Mouse (Mus musculus) liver, embryonic 14.5 days (tissue): Measurements from ENCODE around the gene Smc3. TPM values are rescaled to one million over a fixed set of nuclear protein-coding genes. Genes with fewer than 3 reads are reported as not detected.

ENCODE experiments used
- ATAC-seq: fragments of 200-750 bp; cut with Nextera tagmentation; 2 replicates; pipeline ENCODE4 v1.8.0; 2017; ENCODE audit warnings: moderate number of reproducible peaks, mild to moderate bottlenecking, moderate library complexity; ENCODE audit not compliant: insufficient read depth
- DNase-seq, 3 experiments: peaks; one replicate each; pipeline ENCODE4 v3.0.0-alpha.2; 2012 to 2013; ENCODE audit warnings: low read depth in 3 of 3, low spot score in 3 of 3
- H3K27ac ChIP-seq: fragments of 300-500 bp; sonication (generic); 2 replicates; pipeline ENCODE4 v1.5.1; 2014; ENCODE audit warnings: moderate library complexity, mild to moderate bottlenecking, control low read depth, inconsistent platforms
- H3K27me3 ChIP-seq: fragments of 300-500 bp; sonication (generic); 2 replicates; pipeline ENCODE4 v1.6.1; 2014; ENCODE audit warnings: mild to moderate bottlenecking, low read length, moderate library complexity; ENCODE audit not compliant: control insufficient read depth, insufficient read depth
- H3K36me3 ChIP-seq: fragments of 300-500 bp; sonication (generic); replicated peaks from 2 replicates; pipeline ENCODE4 v1.6.1; 2014; ENCODE audit warnings: low read depth; ENCODE audit not compliant: control insufficient read depth, insufficient read depth
- H3K4me1 ChIP-seq, 2 experiments: fragments of 200-500 bp in 1 of 2; fragments of 300-500 bp in 1 of 2; sonication (generic) in 1 of 2; replicated peaks; 2 replicates each; pipeline ENCODE4 v1.6.1; 2012 to 2014; ENCODE audit warnings: antibody characterized with exemption in 1 of 2, inconsistent platforms in 1 of 2, low read length in 1 of 2; ENCODE audit not compliant: control insufficient read depth in 2 of 2, insufficient read depth in 2 of 2
- H3K4me2 ChIP-seq: fragments of 300-500 bp; sonication (generic); 2 replicates; pipeline ENCODE4 v1.6.1; 2014; ENCODE audit warnings: low read depth, mild to moderate bottlenecking, control low read depth, moderate library complexity
- H3K4me3 ChIP-seq, 2 experiments: fragments of 200-500 bp in 1 of 2; fragments of 300-500 bp in 1 of 2; sonication (generic) in 1 of 2; 2 replicates each; pipeline ENCODE4 v1.5.1; 2012 to 2014; ENCODE audit warnings: low read depth in 2 of 2, low read length in 2 of 2, mild to moderate bottlenecking in 2 of 2, control low read depth in 1 of 2, inconsistent platforms in 1 of 2, moderate library complexity in 1 of 2; ENCODE audit not compliant: insufficient read depth in 1 of 2
- H3K9ac ChIP-seq: fragments of 300-500 bp; sonication (generic); replicated peaks from 2 replicates; pipeline ENCODE4 v1.6.1; 2014; ENCODE audit warnings: mild to moderate bottlenecking, control low read depth, moderate library complexity
- H3K9me3 ChIP-seq: fragments of 300-500 bp; sonication (generic); 2 replicates; pipeline ENCODE4 v1.6.1; 2016; ENCODE audit warnings: low read length, mixed read lengths; ENCODE audit not compliant: control insufficient read depth
- CTCF ChIP-seq: IDR thresholded peaks from 2 replicates; pipeline ENCODE4 v1.5.1; 2016; ENCODE audit warnings: antibody characterized with exemption, low read depth, control low read depth
- EP300 ChIP-seq: IDR thresholded peaks from 2 replicates; pipeline ENCODE4 v1.6.1; 2016; ENCODE audit warnings: antibody characterized with exemption, low read depth
- WGBS: fragments of 180-500 bp; shearing (Covaris S2); extraction: QIAGEN DNeasy Blood & Tissue Kit; methylation state at CpG from one replicate; pipeline ENCODE4 v1.1.7; 2014; ENCODE audit not compliant: insufficient replicate concordance; 5-methylcytosine and 5-hydroxymethylcytosine counted together
- polyA plus RNA-seq, 2 experiments: library from polyadenylated mRNA; depleted of rRNA in 1 of 2; stranded (reverse) in 1 of 2; unstranded in 1 of 2; fragments of >200 nt; fragmentation: Nextera tagmentation in 1 of 2; extraction: Ambion mirVana in 1 of 2; gene quantifications; 2 replicates each; pipeline versions ENCODE4 v1.2.1 to v1.2.3; 2012 to 2014

Smc3 gene
- polyA plus RNA-seq, 2 experiments, result 25.2 to 30.3 TPM

- Histone ChIP-seq H3K4me2 (no peak overlapping the region), H3K9me3 (no peaks in the 10 kb centered on the region), H3K27ac (no peak overlapping the region), H3K27me3 (no peaks in the 10 kb centered on the region), H3K9ac (no peak overlapping the region), H3K4me3 (no peak overlapping the region), H3K36me3 (peaks cover 35% of the 10 kb centered on the region), H3K4me1 (peaks cover 0 to 7% of the 10 kb centered on the region in 2 experiments; a peak in 2 of 4 replicates)
- ATAC-seq (peak; percentile 22; the same call in 1 of the 2 replicates), DNase-seq (peak; percentile 32 to 38 (median 36))
- TF ChIP-seq CTCF (peak; percentile 91), EP300 (no peak)
- WGBS, result 41% methylated on average over 10 of the region's 10 CpGs
Measured at GRCm38 (mm10) chr19:53648802-53649236, 48.6 kb downstream of the Smc3 start.

- DNase-seq, result no peak
- Histone ChIP-seq H3K9me3 (no peaks in the 10 kb centered on the region), H3K27ac (no peak overlapping the region), H3K4me3 (no peak overlapping the region), H3K9ac (no peak overlapping the region), H3K4me2 (no peak overlapping the region), H3K36me3 (peaks cover 31% of the 10 kb centered on the region), H3K27me3 (no peaks in the 10 kb centered on the region), H3K4me1 (peaks cover 0 to 7% of the 10 kb centered on the region in 2 experiments; a peak in 2 of 4 replicates)
- 82% methylated on average over 6 of the region's 6 CpGs for WGBS
- TF ChIP-seq EP300 (no peak), CTCF (0 out of 2 replicates have a peak, but pooled peaks have one; percentile 3)
- ATAC-seq, result no peak
Measured at GRCm38 (mm10) chr19:53649361-53649760, 49.2 kb downstream of the Smc3 start.

- peak in 2 of 3 experiments; percentile 9 to 22 for DNase-seq
- Histone ChIP-seq H3K9ac (no peak overlapping the region), H3K4me1 (peaks cover 0 to 7% of the 10 kb centered on the region in 2 experiments; a peak in 2 of 4 replicates), H3K36me3 (peaks cover 28% of the 10 kb centered on the region), H3K27ac (no peak overlapping the region), H3K9me3 (no peaks in the 10 kb centered on the region), H3K4me2 (no peak overlapping the region), H3K27me3 (no peaks in the 10 kb centered on the region), H3K4me3 (no peak overlapping the region)
- no peak for ATAC-seq
- no peak for TF ChIP-seq EP300
- TF ChIP-seq CTCF, result no peak
- 83% methylated on average over 5 of the region's 5 CpGs for WGBS
Measured at GRCm38 (mm10) chr19:53649802-53650201, 49.6 kb downstream of the Smc3 start.

- DNase-seq (no peak), ATAC-seq (no peak)
- H3K9me3 ChIP-seq, result no peaks in the 10 kb centered on the region
- peaks cover 19% of the 10 kb centered on the region for H3K36me3 ChIP-seq
- no peak overlapping the region for H3K4me2 ChIP-seq
- H3K27me3 ChIP-seq, result no peaks in the 10 kb centered on the region
- no peak overlapping the region for H3K9ac ChIP-seq
- TF ChIP-seq EP300, result no peak
- no peak for TF ChIP-seq CTCF
- no peak overlapping the region for H3K4me3 ChIP-seq
- H3K4me1 ChIP-seq, result peaks cover 0 to 7% of the 10 kb centered on the region in 2 experiments; a peak in 2 of 4 replicates
- no peak overlapping the region for H3K27ac ChIP-seq
- 49% methylated on average over 7 of the region's 7 CpGs for WGBS
Measured at GRCm38 (mm10) chr19:53650921-53651320, 50.7 kb downstream of the Smc3 start.

DNA sequence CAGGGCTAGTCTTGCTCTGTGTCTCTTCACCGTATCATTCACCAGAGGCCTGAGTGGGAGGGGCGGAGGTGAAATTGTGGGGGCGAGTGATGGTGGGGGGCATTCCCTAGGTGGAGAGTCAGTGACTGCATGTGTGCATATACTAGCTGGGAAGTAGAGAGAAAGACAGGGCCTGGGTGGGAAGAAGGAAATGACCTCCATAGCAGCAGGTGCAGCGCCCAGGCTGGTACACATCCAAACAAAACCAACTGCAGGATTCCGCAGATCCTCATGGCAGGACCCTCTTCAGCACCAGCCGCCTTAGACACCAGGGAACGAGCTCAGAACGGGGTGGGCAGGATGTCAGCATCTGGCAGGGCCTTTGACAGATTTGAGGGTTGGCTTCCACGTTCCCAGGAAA is 52.1 kb downstream of the Smc3 start:
- Histone ChIP-seq H3K27me3 (no peaks in the 10 kb centered on the region), H3K4me1 (peaks cover 0 to 7% of the 10 kb centered on the region in 2 experiments; a peak in 2 of 4 replicates), H3K9me3 (no peaks in the 10 kb centered on the region), H3K4me3 (no peak overlapping the region), H3K4me2 (no peak overlapping the region), H3K9ac (no peak overlapping the region), H3K36me3 (peaks cover 7% of the 10 kb centered on the region), H3K27ac (no peak overlapping the region)
- TF ChIP-seq EP300, result no peak
- TF ChIP-seq CTCF, result no peak
- no peak for DNase-seq
- ATAC-seq, result no peak
- WGBS, result 61% methylated on average over 9 of the region's 9 CpGs
